Mouse (Mus musculus) neural tube, embryonic 12.5 days (tissue): ENCODE results near the gene Slc7a4. TPM values are rescaled to one million over a fixed set of nuclear protein-coding genes. Genes with fewer than 3 reads are reported as not detected.

Experiments used
- ATAC-seq: fragments of 200-750 bp; cut with Nextera tagmentation; 2 replicates; pipeline ENCODE4 v1.8.0; 2017; ENCODE audit warnings: low read depth, mild to moderate bottlenecking, moderate TSS enrichment, moderate library complexity; ENCODE audit not compliant: low FRiP score
- H3K27ac ChIP-seq: fragments of 300-500 bp; sonication (generic); 2 replicates; pipeline ENCODE4 v1.5.1; 2016
- H3K27me3 ChIP-seq: fragments of 300-500 bp; sonication (generic); replicated peaks from 2 replicates; pipeline ENCODE4 v1.6.1; 2016; ENCODE audit warnings: mild to moderate bottlenecking
- H3K36me3 ChIP-seq: fragments of 300-500 bp; sonication (generic); 2 replicates; pipeline ENCODE4 v1.6.1; 2016; ENCODE audit warnings: mild to moderate bottlenecking
- H3K4me1 ChIP-seq: fragments of 300-500 bp; sonication (generic); 2 replicates; pipeline ENCODE4 v1.6.1; 2016
- H3K4me2 ChIP-seq: fragments of 300-500 bp; sonication (generic); replicated peaks from 2 replicates; pipeline ENCODE4 v1.6.1; 2016; ENCODE audit warnings: mild to moderate bottlenecking
- H3K4me3 ChIP-seq: fragments of 300-500 bp; sonication (generic); 2 replicates; pipeline ENCODE4 v1.5.1; 2016
- H3K9ac ChIP-seq: fragments of 300-500 bp; sonication (generic); 2 replicates; pipeline ENCODE4 v1.6.1; 2016; ENCODE audit warnings: mild to moderate bottlenecking
- H3K9me3 ChIP-seq: fragments of 300-500 bp; sonication (generic); 2 replicates; pipeline ENCODE4 v1.6.1; 2016; ENCODE audit warnings: mild to moderate bottlenecking
- WGBS: fragments of 180-500 bp; shearing (Covaris S2); methylation state at CpG from one replicate; pipeline ENCODE4 v1.1.7; 2016; 5-methylcytosine and 5-hydroxymethylcytosine counted together
- polyA plus RNA-seq: library from polyadenylated mRNA; unstranded; fragments of >200 nt; fragmentation: Nextera tagmentation; extraction: Ambion mirVana; gene quantifications from 2 replicates; pipeline ENCODE4 v1.2.1, GENCODE M21; 2016

Slc7a4 gene
- polyA plus RNA-seq, 1 experiment from 2014 or later, result 6.6 TPM

GRCm38 (mm10) chr16:17530640-17531288 lies 52.2 kb downstream of the Slc7a4 start, which contains the start of gene Thap7:
TSS of gene Thap7 (minus strand) at chr16:17531136.
- under 1% methylated on average over 67 of the region's 67 CpGs for WGBS
- Histone ChIP-seq H3K4me3 (peak within 1 kb of the TSS; percentile 60), H3K27me3 (no peaks in the 10 kb centered on the region), H3K9ac (peak within 1 kb of the TSS; percentile 79), H3K36me3 (peaks cover 32% of the 10 kb centered on the region), H3K9me3 (no peaks in the 10 kb centered on the region), H3K4me2 (peak within 1 kb of the TSS; percentile 84), H3K27ac (peak within 1 kb of the TSS; percentile 72), H3K4me1 (peaks cover 16% of the 10 kb centered on the region)
- peak; percentile 96 for ATAC-seq

- Histone ChIP-seq H3K36me3 (peaks cover 38% of the 10 kb centered on the region), H3K9ac (peak overlapping the region; percentile 79), H3K4me1 (peaks cover 16% of the 10 kb centered on the region), H3K4me2 (peak overlapping the region; percentile 84), H3K4me3 (peak overlapping the region; percentile 60), H3K27me3 (no peaks in the 10 kb centered on the region), H3K9me3 (no peaks in the 10 kb centered on the region), H3K27ac (peak overlapping the region; percentile 72)
- peak; percentile 38 for ATAC-seq
- 19% methylated on average over 17 of the region's 17 CpGs for WGBS
Observed at GRCm38 (mm10) chr16:17529981-17530586, 52.9 kb downstream of the Slc7a4 start.

DNA sequence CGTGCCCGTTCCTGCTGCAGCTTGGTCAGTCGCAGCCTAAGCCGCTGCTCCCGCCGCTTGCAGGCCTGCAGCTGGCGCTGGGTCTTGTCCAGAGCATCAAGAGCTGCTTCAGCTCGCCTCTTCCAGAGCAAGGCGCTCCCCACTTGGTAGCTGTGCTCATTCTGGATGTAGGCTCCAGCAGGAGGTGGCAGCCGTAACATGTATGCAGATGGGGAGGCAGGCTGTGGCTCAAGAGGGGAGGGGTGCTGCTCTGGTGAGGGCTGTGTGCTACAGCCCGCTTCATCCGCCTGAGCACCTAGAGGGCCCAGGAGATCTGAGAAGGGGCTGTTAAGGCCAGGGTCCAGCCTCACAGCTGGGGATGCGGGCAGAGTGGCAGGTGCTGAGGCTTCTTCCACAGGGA lies 54.7 kb downstream of the Slc7a4 start:
- Histone ChIP-seq H3K27ac (no peak overlapping the region), H3K9me3 (no peaks in the 10 kb centered on the region), H3K4me2 (no peak overlapping the region), H3K27me3 (no peaks in the 10 kb centered on the region), H3K4me3 (no peak overlapping the region), H3K9ac (no peak overlapping the region), H3K36me3 (peaks cover 54% of the 10 kb centered on the region), H3K4me1 (peaks cover 16% of the 10 kb centered on the region)
- no peak for ATAC-seq
- 86% methylated on average over 13 of the region's 13 CpGs for WGBS

DNA sequence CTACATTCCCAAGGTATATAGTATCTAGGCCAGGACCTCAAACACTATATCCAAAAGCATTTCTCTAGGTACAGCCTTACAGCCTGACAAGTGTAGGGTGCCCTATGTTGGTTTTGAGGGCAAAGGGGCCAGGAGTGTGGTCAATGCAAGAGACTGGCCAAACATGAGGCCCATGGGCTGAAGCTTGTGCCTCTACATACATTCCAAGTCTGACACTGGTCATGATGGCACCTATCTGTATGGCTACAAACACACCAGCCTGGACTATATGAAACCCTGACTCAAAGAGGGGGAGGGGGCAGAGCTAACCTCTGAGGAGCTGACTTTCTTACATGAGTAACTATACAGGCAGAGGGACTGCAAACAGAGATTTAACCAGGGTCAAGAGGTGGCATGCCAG lies 55.4 kb downstream of the Slc7a4 start:
- Histone ChIP-seq H3K4me1 (peaks cover 16% of the 10 kb centered on the region), H3K9me3 (no peaks in the 10 kb centered on the region), H3K9ac (no peak overlapping the region), H3K4me3 (no peak overlapping the region), H3K27ac (no peak overlapping the region), H3K4me2 (no peak overlapping the region), H3K36me3 (peaks cover 60% of the 10 kb centered on the region), H3K27me3 (no peaks in the 10 kb centered on the region)
- no peak for ATAC-seq

GRCm38 (mm10) chr16:17526223-17526622 lies 56.8 kb downstream of the Slc7a4 start:
- 91% methylated on average over 6 of the region's 6 CpGs for WGBS
- no peak for ATAC-seq
- peaks cover 10% of the 10 kb centered on the region for H3K4me1 ChIP-seq
- H3K27ac ChIP-seq, result no peak overlapping the region
- H3K36me3 ChIP-seq, result peaks cover 74% of the 10 kb centered on the region
- no peak overlapping the region for H3K4me2 ChIP-seq
- H3K9ac ChIP-seq, result no peak overlapping the region
- no peaks in the 10 kb centered on the region for H3K9me3 ChIP-seq
- no peaks in the 10 kb centered on the region for H3K27me3 ChIP-seq
- H3K4me3 ChIP-seq, result no peak overlapping the region

DNA sequence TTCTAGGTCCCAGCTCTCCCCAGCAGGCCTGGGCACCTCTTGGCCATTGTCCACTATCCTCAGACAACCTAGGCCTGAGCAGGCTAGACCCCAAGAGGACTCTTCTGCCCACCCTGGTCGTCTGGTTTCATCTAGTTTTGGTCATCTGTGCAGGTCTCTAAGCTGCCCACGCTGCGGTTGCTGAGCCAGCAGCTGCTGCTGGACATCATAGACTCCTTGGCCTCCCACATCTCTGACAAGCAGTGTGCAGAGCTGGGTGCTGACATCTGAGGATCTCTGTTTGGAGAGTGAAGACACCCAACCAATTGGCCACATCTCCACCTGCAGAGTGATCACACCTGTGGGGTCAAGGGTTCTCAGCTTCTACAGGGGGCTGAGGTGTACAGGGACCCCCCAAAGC lies 57.5 kb downstream of the Slc7a4 start:
- no peak for ATAC-seq
- Histone ChIP-seq H3K9me3 (no peaks in the 10 kb centered on the region), H3K27me3 (no peaks in the 10 kb centered on the region), H3K4me3 (no peak overlapping the region), H3K36me3 (peaks cover 81% of the 10 kb centered on the region), H3K4me2 (no peak overlapping the region), H3K9ac (no peak overlapping the region), H3K27ac (no peak overlapping the region), H3K4me1 (peaks cover 10% of the 10 kb centered on the region)
- WGBS, result 93% methylated on average over 3 of the region's 3 CpGs

DNA sequence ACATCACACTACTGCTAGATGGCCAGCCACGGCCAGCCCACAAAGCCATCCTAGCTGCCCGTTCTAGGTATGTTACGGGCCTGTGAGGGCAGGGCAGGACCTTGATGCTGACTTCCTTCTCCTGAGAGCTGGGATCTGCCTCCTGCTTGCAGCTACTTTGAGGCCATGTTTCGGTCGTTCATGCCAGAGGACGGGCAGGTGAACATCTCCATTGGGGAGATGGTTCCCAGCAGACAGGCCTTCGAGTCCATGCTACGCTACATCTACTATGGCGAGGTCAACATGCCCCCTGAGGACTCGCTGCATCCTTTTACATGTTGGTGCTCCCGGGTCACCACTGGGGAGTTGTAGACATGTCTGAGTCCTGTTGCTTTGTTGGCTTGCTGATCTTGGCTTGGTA lies 58.9 kb downstream of the Slc7a4 start:
- ATAC-seq, result no peak
- Histone ChIP-seq H3K9ac (no peak overlapping the region), H3K36me3 (peaks cover 95% of the 10 kb centered on the region), H3K4me1 (no peaks in the 10 kb centered on the region), H3K9me3 (no peaks in the 10 kb centered on the region), H3K27me3 (no peaks in the 10 kb centered on the region), H3K27ac (no peak overlapping the region), H3K4me2 (no peak overlapping the region), H3K4me3 (no peak overlapping the region)
- 94% methylated on average over 11 of the region's 11 CpGs for WGBS

Other genes with a start within 250 kb of the Slc7a4 start
- gene Snap29, start 177.2 kb downstream of the Slc7a4 start, polyA plus RNA-seq, result 18.1 and 19.8 TPM in 2 replicates
- gene Pi4ka, start 176.9 kb downstream of the Slc7a4 start, polyA plus RNA-seq, result 56.2 and 61.8 TPM in 2 replicates
- gene Crkl, start 131.2 kb downstream of the Slc7a4 start, polyA plus RNA-seq, result 91.0 and 102 TPM in 2 replicates
- 1.1 and 3.2 TPM in 2 replicates for gene Aifm3, start 93.6 kb downstream of the Slc7a4 start, polyA plus RNA-seq
- 116 and 135 TPM in 2 replicates for gene Lztr1, start 74.5 kb downstream of the Slc7a4 start, polyA plus RNA-seq
- 62.7 and 71.0 TPM in 2 replicates for gene Thap7, start 52.1 kb downstream of the Slc7a4 start, polyA plus RNA-seq
- 0.24 TPM in 2 replicates for gene Lrrc74b, start 22.0 kb downstream of the Slc7a4 start, polyA plus RNA-seq
- 0.75 and 0.96 TPM in 2 replicates for gene P2rx6, start 21.3 kb downstream of the Slc7a4 start, polyA plus RNA-seq
- 30.5 and 31.8 TPM in 2 replicates for gene Smpd4, start 36.1 kb upstream of the Slc7a4 start, polyA plus RNA-seq
- 5.1 and 6.5 TPM in 2 replicates for gene Ccdc74a, start 63.3 kb upstream of the Slc7a4 start, polyA plus RNA-seq
- gene Med15, start 149.7 kb upstream of the Slc7a4 start, polyA plus RNA-seq, result 46.7 and 50.3 TPM in 2 replicates
- gene Klhl22, start 176.4 kb upstream of the Slc7a4 start, polyA plus RNA-seq, result 63.6 and 66.6 TPM in 2 replicates
- gene Scarf2, start 214.1 kb upstream of the Slc7a4 start, polyA plus RNA-seq, result 13.5 and 13.9 TPM in 2 replicates
- gene B830017H08Rik, start 249.9 kb upstream of the Slc7a4 start, polyA plus RNA-seq, result 1.1 and 1.6 TPM in 2 replicates